Mouse (Mus musculus) gastrocnemius, postnatal 10 days (tissue): Measurements from ENCODE around the gene Mpp3. TPM values are rescaled to one million over a fixed set of nuclear protein-coding genes. Genes with fewer than 3 reads are reported as not detected.

Experiments used
- DNase-seq: peaks from one replicate; pipeline ENCODE4 v3.0.0; 2021; ENCODE audit warnings: mixed read lengths
- total RNA-seq, 2 experiments: library from RNA; stranded (reverse); gene quantifications; 2 replicates each; pipeline ENCODE4 v1.2.3; 2021

Gene Mpp3
- total RNA-seq, 2 experiments from 2014 or later = 76.8 to 83.7 TPM

DNA sequence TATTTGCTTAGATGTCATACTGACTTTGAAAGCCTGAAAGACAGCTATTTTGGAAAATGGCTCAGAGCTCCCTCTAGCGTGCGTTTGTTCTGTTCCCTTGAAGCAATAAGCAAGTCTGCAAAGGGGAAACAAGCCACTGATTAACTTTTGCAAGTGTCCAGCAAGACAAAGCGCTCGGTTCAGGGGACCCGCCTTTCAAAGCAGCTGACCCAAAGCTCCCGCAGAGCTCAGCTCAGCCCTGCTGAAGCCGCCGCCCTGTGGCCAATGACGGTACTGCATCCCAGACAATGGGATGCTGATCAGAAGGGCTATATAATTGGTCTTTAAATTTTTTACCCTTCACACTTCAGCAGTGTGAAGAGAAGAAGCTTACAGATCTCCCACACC lies 11.9 kb upstream of the Mpp3 start:
- DNase-seq = peak; percentile 96

DNA sequence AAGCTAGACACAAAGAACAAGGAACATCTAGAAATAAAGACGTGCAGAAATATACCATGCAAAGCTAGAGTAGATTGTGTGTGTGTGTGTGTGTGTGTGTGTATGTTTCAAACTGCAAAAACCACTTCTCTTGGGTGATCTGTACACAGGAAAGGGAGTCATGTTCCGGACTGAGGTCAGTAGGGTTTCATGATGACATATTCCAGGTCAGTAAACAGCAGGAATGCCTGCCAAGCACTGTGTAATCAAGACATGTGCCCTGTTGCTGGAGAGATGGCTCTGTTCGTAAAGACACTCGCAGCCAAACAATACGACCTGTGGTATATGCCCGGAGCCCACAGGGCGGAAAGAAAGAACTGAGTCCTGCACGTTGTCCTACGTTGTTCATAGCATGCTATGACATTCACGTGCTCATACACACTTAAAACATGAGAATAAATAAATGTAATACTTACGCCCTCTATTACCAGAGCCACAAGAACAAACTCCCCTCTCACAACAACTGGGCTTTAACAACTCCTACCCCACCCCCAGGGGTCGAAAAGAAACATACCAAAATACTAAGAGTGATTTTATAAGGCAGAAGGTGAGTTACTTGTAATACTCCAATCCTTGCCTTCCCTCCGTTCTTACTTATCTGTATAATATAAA lies 11.4 kb upstream of the Mpp3 start:
- DNase-seq = no peak

DNA sequence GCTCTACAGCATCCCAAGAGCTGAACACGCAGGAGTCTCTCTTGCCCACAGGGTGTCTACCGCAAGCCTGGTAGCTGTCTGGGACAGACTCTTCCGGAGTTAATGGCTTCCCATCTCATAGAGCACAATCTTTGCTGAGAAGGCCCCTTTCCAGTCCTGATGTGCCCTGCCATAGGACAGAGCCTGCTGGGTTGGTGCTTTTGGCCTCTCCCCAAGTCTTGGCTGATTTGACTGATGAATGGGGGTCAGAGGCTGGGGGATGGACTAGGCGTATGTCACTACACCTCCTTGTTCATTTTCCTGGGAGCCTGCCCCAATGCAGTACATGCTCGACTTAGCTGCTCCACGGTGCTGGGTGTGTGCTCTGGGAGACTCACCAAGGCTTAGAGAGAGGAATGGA lies 9.5 kb upstream of the Mpp3 start:
- DNase-seq = no peak

DNA sequence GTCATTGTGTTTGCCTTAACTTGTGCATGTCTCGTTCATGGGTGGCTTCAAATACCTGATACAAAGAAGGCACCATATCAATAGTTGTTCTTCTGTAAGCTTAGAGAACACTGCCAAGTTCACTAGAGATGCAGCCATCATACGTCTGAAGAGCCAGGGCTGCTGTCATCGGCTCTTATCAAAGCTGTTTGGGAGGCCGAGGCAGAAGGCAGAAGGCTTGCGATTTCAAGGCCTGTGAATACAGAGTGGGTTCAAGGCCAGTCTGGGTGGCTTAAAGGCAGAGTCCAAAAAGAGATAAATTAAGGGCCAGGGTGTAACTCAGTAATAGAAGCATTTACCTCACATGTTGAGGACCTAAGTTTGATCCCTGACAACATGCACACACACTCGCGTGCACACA lies 8.1 kb upstream of the Mpp3 start:
- no peak for DNase-seq

DNA sequence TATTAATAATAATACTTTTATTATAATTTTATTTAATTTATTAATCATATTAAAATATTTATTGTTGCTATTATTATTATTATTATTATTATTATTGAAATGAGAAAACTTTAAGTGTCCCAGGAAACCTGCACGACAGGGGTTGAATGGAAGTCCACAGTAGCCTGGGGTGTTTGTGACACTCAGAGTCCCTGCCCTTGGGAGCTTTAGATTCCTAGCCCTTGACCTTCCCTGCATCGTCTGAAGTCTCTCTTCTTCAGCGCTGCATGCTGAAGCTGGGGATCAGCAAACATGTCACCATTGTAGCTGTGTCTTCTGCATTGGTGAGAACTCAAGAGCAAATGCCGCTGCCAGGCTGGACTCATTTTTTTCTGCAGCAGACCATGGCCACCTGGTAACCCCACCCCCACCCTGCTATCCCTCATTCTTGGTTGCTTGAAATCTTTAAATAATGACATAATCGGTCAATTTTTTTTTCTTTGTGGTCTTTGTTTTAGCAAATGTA lies 7.2 kb upstream of the Mpp3 start:
- DNase-seq = no peak

DNA sequence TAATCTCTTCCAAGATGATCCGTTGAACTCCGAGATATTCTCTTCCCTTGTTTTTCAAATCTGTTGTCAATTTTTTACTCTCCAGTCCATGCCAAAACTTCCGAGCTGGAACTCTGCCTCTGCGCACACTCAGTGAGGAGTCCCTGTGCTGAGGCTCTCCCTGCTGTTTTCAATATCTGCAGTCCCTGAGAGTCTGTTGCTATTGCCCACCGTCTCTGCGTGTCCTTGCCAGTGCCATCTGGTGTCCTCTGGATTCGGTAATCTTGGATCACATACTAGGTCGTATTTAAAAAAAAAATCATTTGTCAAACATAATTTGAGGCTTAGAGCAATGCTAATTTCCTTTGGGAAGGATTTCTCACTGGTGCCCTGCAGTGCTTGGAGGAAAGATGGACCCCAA lies 6.6 kb upstream of the Mpp3 start:
- no peak for DNase-seq

- DNase-seq = no peak
Observed at GRCm38 (mm10) chr11:102033055-102033591, 4.9 kb upstream of the Mpp3 start.

GRCm38 (mm10) chr11:102031149-102031548 lies 2.9 kb upstream of the Mpp3 start:
- DNase-seq = no peak

GRCm38 (mm10) chr11:102029966-102030365 lies 1.7 kb upstream of the Mpp3 start:
- no peak for DNase-seq

GRCm38 (mm10) chr11:102029304-102029703 lies 1.0 kb upstream of the Mpp3 start:
- DNase-seq = no peak

DNA sequence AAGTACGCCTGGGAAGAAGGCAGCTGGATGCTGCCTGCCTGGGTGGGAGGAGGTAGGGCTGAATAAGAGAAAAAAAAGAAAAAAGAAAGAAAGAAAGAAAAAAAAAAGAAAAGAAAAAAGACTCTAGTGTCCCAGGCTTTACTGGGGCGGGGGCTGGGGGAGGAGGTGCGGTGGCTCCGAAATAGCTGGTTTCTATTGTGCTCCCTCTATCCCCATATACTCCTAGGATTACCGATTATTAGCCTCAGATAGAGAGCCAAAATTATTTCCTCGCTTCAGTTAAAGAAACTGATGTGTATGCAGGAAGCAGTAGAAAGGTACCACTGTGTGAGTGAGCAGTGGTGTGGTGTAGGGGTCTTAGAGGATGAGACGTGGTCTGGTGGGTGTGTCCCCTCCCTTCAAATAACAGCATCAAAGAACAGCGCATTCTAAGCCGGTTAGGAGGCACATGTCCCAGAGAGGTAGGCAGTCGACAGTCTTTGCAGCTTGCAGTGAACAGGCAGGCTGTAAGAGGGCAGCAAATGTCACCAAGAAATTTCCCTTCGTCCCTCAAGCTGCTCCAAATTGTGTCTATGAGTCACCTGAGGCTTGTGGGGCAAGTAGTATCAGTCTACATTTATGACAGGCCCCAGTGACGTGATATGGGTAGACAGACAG lies 772 bp downstream of the Mpp3 start:
- no peak for DNase-seq

GRCm38 (mm10) chr11:102026694-102027360 lies 1.4 kb downstream of the Mpp3 start:
- peak; percentile 77 for DNase-seq

DNA sequence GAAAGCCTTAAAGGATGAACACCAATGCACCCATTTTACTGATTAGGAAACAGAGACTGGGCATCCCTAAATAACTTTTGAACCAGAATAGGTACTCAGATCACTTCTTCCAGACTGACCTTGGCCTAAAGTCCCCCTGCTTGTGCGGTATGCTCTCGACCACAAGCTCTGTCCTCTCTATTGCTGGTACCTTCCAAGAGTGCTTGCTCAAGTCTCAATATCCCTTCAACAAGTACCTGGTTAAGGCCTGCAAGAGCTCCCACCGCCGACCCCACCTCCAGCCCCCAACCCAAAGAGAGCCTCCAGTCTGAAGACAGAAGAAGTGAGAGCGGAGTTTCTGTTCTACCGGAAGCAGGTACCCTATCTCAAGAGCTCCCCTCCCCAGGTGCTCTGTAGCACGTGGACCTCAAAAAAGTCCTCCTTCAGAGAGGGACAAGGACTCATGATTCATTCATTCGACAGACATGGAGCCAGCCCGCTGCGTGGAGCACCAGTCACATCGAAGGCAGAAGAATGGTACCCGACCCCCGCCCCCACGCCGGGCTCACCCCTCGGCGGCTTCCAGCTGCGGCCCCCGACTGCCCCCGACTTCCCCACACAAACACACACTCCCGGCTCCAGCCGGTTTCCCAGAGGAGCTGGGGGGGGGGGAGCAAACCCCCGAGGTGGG lies 2.1 kb downstream of the Mpp3 start:
- DNase-seq = no peak

DNA sequence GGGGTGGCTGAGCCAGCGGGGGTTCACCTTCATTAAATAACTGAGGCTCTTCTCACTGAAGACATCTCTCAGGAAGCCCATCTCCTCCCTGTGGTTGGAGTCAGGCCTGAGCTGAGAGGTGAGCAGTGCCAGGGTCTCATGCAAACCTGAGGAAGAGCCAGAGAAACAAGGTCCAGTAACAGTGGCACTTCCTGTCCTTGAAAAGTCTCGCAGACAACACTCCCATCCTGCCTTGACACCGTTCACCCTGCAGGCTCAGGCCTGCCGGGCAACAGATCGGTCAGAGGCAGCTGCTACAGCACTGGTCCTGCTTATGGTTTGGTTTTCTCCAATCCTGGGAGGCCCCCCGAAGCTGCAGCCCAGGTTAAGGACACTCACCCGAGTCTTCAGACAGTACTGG lies 2.9 kb downstream of the Mpp3 start:
- no peak for DNase-seq

- no peak for DNase-seq
Observed at GRCm38 (mm10) chr11:102024875-102025274, 3.4 kb downstream of the Mpp3 start.

GRCm38 (mm10) chr11:102024084-102024758 lies 4.0 kb downstream of the Mpp3 start:
- no peak for DNase-seq

- DNase-seq = no peak
Observed at GRCm38 (mm10) chr11:102023406-102023805, 4.9 kb downstream of the Mpp3 start.

DNA sequence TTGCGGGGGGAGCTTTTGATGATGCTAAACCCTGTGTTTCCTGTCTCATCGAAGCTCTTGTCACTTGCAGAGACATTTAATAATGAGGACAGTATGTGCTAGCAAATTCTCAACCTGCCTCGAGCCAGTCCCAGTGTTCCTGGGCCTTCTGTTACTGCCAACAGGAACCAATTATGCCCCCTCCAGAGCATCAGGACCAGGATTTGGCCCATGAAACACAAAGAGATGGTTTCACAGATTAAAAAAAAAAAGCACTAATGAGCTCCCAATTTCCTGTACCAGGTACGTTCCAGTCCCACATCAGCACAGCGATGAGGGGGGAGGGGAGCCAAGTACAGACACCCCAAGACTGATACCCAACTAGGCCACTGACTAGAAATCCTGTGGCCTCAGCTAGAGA lies 7.1 kb downstream of the Mpp3 start:
- no peak for DNase-seq

DNA sequence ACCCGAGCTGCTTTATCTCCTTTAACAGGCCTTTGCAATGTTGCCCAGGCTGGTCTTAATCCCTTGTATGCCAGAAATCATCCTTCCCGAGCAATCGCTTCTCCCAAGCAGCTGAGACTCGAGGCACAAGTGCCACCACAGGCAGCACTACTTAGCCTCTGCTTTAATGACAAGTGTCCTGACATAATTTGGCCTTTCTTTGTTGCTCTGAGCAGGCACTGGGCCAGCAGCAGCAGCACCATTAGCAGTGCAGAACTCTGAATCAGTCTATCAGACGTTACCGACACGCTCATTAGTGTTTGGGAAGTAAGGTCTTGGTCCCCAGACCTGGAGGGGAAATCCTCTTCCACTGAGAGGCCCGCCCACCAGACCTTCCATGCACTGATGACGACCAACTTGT lies 8.5 kb downstream of the Mpp3 start:
- no peak for DNase-seq

DNA sequence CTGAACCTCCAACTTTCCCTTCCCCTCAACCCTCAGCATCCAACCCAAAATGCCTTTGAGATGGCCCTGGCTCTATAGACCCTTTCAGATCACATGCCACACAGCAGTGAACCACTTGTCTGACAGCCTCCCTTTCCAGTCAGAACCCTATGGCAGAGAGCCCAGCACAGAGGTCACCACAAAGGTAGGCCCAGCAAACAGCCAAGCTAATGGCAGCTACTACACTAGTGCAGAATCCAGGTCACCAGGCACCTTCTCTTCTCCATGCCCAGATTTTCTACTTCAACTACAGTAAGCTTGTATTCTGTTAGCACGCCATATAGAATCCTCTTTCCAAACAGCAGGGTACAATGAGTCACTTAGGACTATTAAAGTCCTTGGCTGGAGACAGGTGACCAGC lies 12.1 kb downstream of the Mpp3 start:
- no peak for DNase-seq

DNA sequence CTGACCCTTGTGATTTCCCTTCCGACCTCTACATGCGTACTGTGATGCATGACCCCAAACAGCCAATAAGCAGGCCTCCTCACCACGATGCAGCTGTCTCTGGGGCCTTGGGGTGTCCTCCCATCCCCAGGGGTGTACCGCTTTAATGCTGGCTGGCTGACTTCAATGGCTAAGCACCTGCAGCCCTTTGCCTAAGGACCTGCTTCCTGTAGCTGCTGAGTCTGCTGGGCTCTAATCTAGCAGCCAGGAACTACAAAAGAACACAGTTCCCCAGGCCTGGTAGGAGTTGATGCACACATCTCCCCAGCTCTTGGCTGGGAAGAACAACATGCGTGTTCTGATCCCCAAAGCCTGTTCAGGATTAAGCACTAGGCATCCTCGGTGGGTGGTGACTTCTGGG lies 12.8 kb downstream of the Mpp3 start:
- DNase-seq = no peak

DNA sequence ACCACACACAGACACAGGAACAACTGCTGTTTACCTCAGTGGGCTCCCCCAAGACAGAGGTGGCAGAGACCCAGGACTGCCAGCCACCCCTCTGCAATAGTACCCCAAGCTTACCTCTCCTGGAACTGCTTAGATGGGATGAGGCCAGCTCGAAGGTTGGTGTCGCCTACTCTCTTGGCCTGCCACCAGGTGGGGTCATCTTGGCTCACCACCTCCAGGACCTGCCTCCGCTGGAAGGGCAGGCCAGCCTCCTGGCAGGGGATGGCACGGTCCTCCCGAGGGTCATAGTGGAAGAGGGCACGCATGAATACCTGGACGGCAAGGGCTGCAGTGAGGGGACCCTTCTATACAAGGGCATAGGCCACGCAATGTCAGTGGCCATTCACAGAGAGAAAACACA lies 15.1 kb downstream of the Mpp3 start:
- no peak for DNase-seq
